8 mouse cellular contexts compared by ENCODE assay signal in genomic region chr19:38224685-38225060, GRCm38 (mm10). TPM values are rescaled to one million over a fixed set of nuclear protein-coding genes. Genes with fewer than 3 reads are reported as not detected.
A peak's percentile ranks its signal among the peaks of the same experiment; 100 is the strongest.
DNase-seq lines count a peak whose midpoint lies in the region; ATAC-seq and TF ChIP-seq lines count a peak whose summit lies in the region.

No protein-coding gene starts in this region.

- no peaks in the 10 kb centered on the region for H3K9me3 ChIP-seq in lung, embryonic 14.5 days (ENCODE audit: low read depth, low read length)
- no peaks in the 10 kb centered on the region for H3K9me3 ChIP-seq in hindbrain, embryonic 11.5 days (ENCODE audit: control insufficient read depth, low read length)
- 0 out of 2 replicates have a peak, but pooled peaks cover 3% of the 10 kb centered on the region for H3K9me3 ChIP-seq in liver, embryonic 12.5 days (replicated peaks)

- H3K27me3 ChIP-seq in lung, embryonic 14.5 days (ENCODE audit: insufficient read depth, low read length) = no peaks in the 10 kb centered on the region
- no peaks in the 10 kb centered on the region for H3K27me3 ChIP-seq in hindbrain, embryonic 11.5 days (ENCODE audit: control insufficient read depth, insufficient read depth, low read length)
- no peaks in the 10 kb centered on the region for H3K27me3 ChIP-seq in liver, embryonic 12.5 days (replicated peaks)
- no peaks in the 10 kb centered on the region for H3K27me3 ChIP-seq in small intestine, adult 2 months (ENCODE audit: control insufficient read depth, insufficient read depth, low read length)

- DNase-seq in lung, embryonic 14.5 days = peak; percentile 8
- DNase-seq in lung, postnatal 10 days = no peak
- DNase-seq in cerebellum, postnatal 14 days = peak; percentile 69 to 75
- DNase-seq in hindbrain, embryonic 11.5 days (ENCODE audit: low spot score) = peak; percentile 44
- no peak for DNase-seq in gastrocnemius, postnatal 25 days
- no peak for DNase-seq in spleen, postnatal 14 days (ENCODE audit: low spot score in 2 of 2)

- H3K4me2 ChIP-seq in lung, embryonic 14.5 days = peak overlapping the region; percentile 75
- peak overlapping the region; percentile 48 for H3K4me2 ChIP-seq in hindbrain, embryonic 11.5 days (replicated peaks; ENCODE audit: low read depth, low read length)
- H3K4me2 ChIP-seq in liver, embryonic 12.5 days = peak overlapping the region; percentile 75

- no peak for ATAC-seq in lung, embryonic 14.5 days (ENCODE audit: insufficient read depth)
- ATAC-seq in hindbrain, embryonic 11.5 days (ENCODE audit: low FRiP score) = peak; percentile 58; the same call in 1 of the 2 replicates
- no peak for ATAC-seq in liver, embryonic 12.5 days

- TF ChIP-seq POLR2A in small intestine, adult 2 months (IDR thresholded peaks at IDR 0.05; ENCODE audit: low read depth, low read length) = no peak

- peak overlapping the region; percentile 90; the same call in 1 of the 2 replicates for H3K27ac ChIP-seq in lung, embryonic 14.5 days (ENCODE audit: low read depth)
- H3K27ac ChIP-seq in hindbrain, embryonic 11.5 days (ENCODE audit: low read depth, low read length) = peak overlapping the region; percentile 93
- no peak overlapping the region for H3K27ac ChIP-seq in liver, embryonic 12.5 days
- H3K27ac ChIP-seq in small intestine, adult 2 months (ENCODE audit: insufficient read depth, low read depth, low read length) = no peak overlapping the region

- no peak for TF ChIP-seq CTCF in lung, embryonic 14.5 days (IDR thresholded peaks at IDR 0.05; ENCODE audit: low read depth)
- no peak for TF ChIP-seq CTCF in small intestine, adult 2 months (IDR thresholded peaks at IDR 0.05; ENCODE audit: extremely low read depth, insufficient read length, insufficient replicate concordance, low read depth, low read length)

- WGBS in lung, embryonic 14.5 days = 16% methylated on average over 9 of the region's 9 CpGs
- WGBS in hindbrain, embryonic 11.5 days = 14% methylated on average over 9 of the region's 9 CpGs
- 23% methylated on average over 9 of the region's 9 CpGs for WGBS in liver, embryonic 12.5 days (ENCODE audit: insufficient replicate concordance)
- 11% methylated on average over 9 of the region's 9 CpGs for WGBS in small intestine, adult 2 months

- no peaks in the 10 kb centered on the region for H3K4me1 ChIP-seq in lung, embryonic 14.5 days (ENCODE audit: insufficient read depth)
- H3K4me1 ChIP-seq in hindbrain, embryonic 11.5 days (replicated peaks; ENCODE audit: control insufficient read depth, insufficient read depth, low read length) = no peaks in the 10 kb centered on the region
- H3K4me1 ChIP-seq in liver, embryonic 12.5 days = peaks cover 16% of the 10 kb centered on the region
- peaks cover 5% of the 10 kb centered on the region; the same call in 1 of the 2 replicates for H3K4me1 ChIP-seq in small intestine, adult 2 months (ENCODE audit: control insufficient read depth, insufficient read depth, insufficient read length, low read length)

- peak overlapping the region; percentile 56 for H3K9ac ChIP-seq in lung, embryonic 14.5 days
- peak overlapping the region; percentile 62 for H3K9ac ChIP-seq in hindbrain, embryonic 11.5 days (ENCODE audit: low read depth, low read length)
- H3K9ac ChIP-seq in liver, embryonic 12.5 days = no peak overlapping the region

- 0 out of 2 replicates have a peak, but pooled peaks cover 1% of the 10 kb centered on the region for H3K36me3 ChIP-seq in lung, embryonic 14.5 days (ENCODE audit: insufficient read depth)
- H3K36me3 ChIP-seq in hindbrain, embryonic 11.5 days (ENCODE audit: control insufficient read depth, insufficient read depth, low read length) = no peaks in the 10 kb centered on the region
- H3K36me3 ChIP-seq in liver, embryonic 12.5 days = 0 out of 2 replicates have a peak, but pooled peaks cover 3% of the 10 kb centered on the region
- no peaks in the 10 kb centered on the region for H3K36me3 ChIP-seq in small intestine, adult 2 months (ENCODE audit: control insufficient read depth, insufficient read depth, low read length)

- peak overlapping the region; percentile 71 for H3K4me3 ChIP-seq in lung, embryonic 14.5 days (ENCODE audit: low read depth, low read length)
- peak overlapping the region; percentile 50 for H3K4me3 ChIP-seq in hindbrain, embryonic 11.5 days (ENCODE audit: low read depth, low read length)
- peak overlapping the region; percentile 83 for H3K4me3 ChIP-seq in liver, embryonic 12.5 days
- H3K4me3 ChIP-seq in small intestine, adult 2 months (ENCODE audit: low read depth, low read length) = peak overlapping the region; percentile 99

RNA-seq across cellular contexts. Expression of gene Fra10ac1, which starts 0.7 kb away (rescaled TPM):
- polyA plus RNA-seq in lung, embryonic 14.5 days (2014; fragmentation: Nextera tagmentation; extraction: Ambion mirVana) = 32.4 and 33.5 TPM in 2 replicates
- polyA plus RNA-seq in hindbrain, embryonic 11.5 days (2014; fragmentation: Nextera tagmentation; extraction: Ambion mirVana) = 47.2 and 54.0 TPM in 2 replicates
- 23.5 and 25.4 TPM in 2 replicates for polyA plus RNA-seq in liver, embryonic 12.5 days (2016; fragmentation: Nextera tagmentation; extraction: Ambion mirVana)
- polyA plus RNA-seq in small intestine, adult 2 months (2012; rRNA removed) = 0.69 and 2.2 TPM in 2 replicates
- 10 to 100 TPM; 11.4 to 12.1 TPM for total RNA-seq in gastrocnemius, postnatal 25 days (2021)

RNA-seq across cellular contexts. Expression of gene Lgi1, which starts 39.7 kb away (rescaled TPM):
- 0.15 TPM in 1 of 2 replicates, not detected in the other for polyA plus RNA-seq in lung, embryonic 14.5 days (2014; fragmentation: Nextera tagmentation; extraction: Ambion mirVana)
- polyA plus RNA-seq in hindbrain, embryonic 11.5 days (2014; fragmentation: Nextera tagmentation; extraction: Ambion mirVana) = 2.1 TPM in 2 replicates
- 0.05 TPM in 1 of 2 replicates, not detected in the other for polyA plus RNA-seq in liver, embryonic 12.5 days (2016; fragmentation: Nextera tagmentation; extraction: Ambion mirVana)
- polyA plus RNA-seq in small intestine, adult 2 months (2012; rRNA removed) = not detected in 2 replicates
- 1 to 10 TPM in 1 of 2 experiments, under 1 TPM in 1; 0.78 to 4.0 TPM for total RNA-seq in gastrocnemius, postnatal 25 days (2021)

Comparison
In these comparisons a context has a peak if more than half of its experiments do, and no peak if none do; other contexts are left out.
1. DNase-seq: peak in lung, embryonic 14.5 days (single experiment), cerebellum, postnatal 14 days (2 of 2) and hindbrain, embryonic 11.5 days (single experiment); none in lung, postnatal 10 days (single experiment), gastrocnemius, postnatal 25 days (single experiment) and spleen, postnatal 14 days (0 of 2).
2. H3K27ac ChIP-seq: peak in lung, embryonic 14.5 days (single experiment) and hindbrain, embryonic 11.5 days (single experiment); none in liver, embryonic 12.5 days (single experiment) and small intestine, adult 2 months (single experiment).
3. Peak in every context shown above with its lines, with median percentiles within 50 percentile points of each other: H3K4me2 ChIP-seq and H3K4me3 ChIP-seq.